Mouse (Mus musculus) spleen, adult 2 months (tissue): Measurements from ENCODE around the gene Fgfr2.

ENCODE experiments used
- CTCF ChIP-seq: fragments of 200-500 bp; IDR thresholded peaks from 2 replicates; pipeline ENCODE4 v1.5.1; 2011; ENCODE audit warnings: mild to moderate bottlenecking, inconsistent platforms; ENCODE audit not compliant: insufficient read depth, insufficient read length, insufficient replicate concordance; ENCODE audit errors: extremely low read depth
- POLR2A ChIP-seq: fragments of 200-500 bp; IDR thresholded peaks from 2 replicates; pipeline ENCODE4 v1.6.1; 2011; ENCODE audit warnings: low read depth, low read length, inconsistent platforms

DNA sequence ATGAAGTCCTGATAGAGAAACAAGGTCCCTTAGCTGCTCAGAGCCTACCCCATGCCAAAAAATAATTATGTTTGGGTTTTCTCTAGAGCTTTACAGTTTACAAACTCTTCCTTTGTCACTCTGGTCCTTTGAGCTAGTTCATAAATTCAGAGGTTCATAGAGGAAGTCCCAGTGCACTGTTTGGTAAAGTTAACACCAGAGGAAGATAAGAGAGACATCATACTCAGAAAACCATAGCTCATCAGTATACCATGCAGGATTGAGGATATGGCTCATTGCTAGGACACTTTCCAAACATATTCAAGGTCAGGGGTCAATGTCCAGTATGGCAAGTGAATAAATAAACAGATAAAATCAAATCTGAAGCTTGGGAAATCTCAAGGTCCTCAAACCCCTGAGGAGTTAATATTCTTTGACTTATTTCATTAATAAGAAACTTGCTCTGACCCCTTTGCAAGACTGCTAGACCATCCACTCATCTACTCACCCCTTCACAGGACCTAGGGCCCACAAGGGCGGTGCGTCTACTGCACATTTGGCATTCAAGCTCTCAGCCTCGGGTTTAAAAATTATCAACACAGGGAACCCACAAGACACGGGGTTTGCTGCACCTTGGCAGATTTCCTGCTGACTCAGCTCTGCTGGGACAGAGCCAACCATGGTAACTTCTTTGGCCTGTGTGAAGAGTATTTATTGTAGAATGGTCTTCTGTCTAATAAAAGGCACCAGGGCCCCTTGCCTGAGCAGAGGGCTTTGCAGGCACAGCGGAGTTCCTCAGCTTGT is 797.4 kb downstream of the Fgfr2 start:
- TF ChIP-seq POLR2A (no peak), CTCF (no peak)
